Mouse (Mus musculus) CH12.LX (cell line): ENCODE measurements around the gene Wdfy4. TPM values are rescaled to one million over a fixed set of nuclear protein-coding genes. Genes with fewer than 3 reads are reported as not detected.
A peak's percentile ranks its signal among the peaks of the same experiment; 100 is the strongest.

Experiments used
- DNase-seq: peaks from one replicate; pipeline ENCODE4 v3.0.0-alpha.2; 2013; ENCODE audit errors: extremely low read depth
- H3K27ac ChIP-seq: 2 replicates; pipeline ENCODE4 v1.5.1; 2012; ENCODE audit warnings: low read depth, mild to moderate bottlenecking, control low read depth, moderate library complexity; ENCODE audit not compliant: insufficient read depth
- H3K27me3 ChIP-seq: replicated peaks from 2 replicates; pipeline ENCODE3; 2012; ENCODE audit warnings: inconsistent platforms
- H3K36me3 ChIP-seq, 2 experiments: replicated peaks in 1 of 2; 2 replicates each; pipeline versions ENCODE3 to v1.6.1; 2012; ENCODE audit warnings: inconsistent platforms in 1 of 2, low read length in 1 of 2, mild to moderate bottlenecking in 1 of 2, mixed read lengths in 1 of 2, moderate library complexity in 1 of 2; ENCODE audit not compliant: control insufficient read depth in 1 of 2, insufficient read depth in 1 of 2
- H3K4me1 ChIP-seq, 2 experiments: 2 replicates each; pipeline ENCODE4 v1.6.1; 2012; ENCODE audit warnings: inconsistent platforms in 1 of 2, moderate library complexity in 1 of 2; ENCODE audit not compliant: insufficient read depth in 2 of 2, control insufficient read depth in 1 of 2
- H3K4me2 ChIP-seq: 2 replicates; pipeline ENCODE4 v1.6.1; 2012; ENCODE audit warnings: low read depth, mild to moderate bottlenecking, control low read depth; ENCODE audit not compliant: poor library complexity, insufficient read depth, severe bottlenecking
- H3K4me3 ChIP-seq, 3 experiments: fragments of 150-350 bp in 1 of 3; sonication (generic) in 1 of 3; replicated peaks in 1 of 3; 2 replicates each; pipeline versions ENCODE3 to v1.5.1; 2011 to 2012; ENCODE audit warnings: low read depth in 2 of 3, low read length in 2 of 3, mild to moderate bottlenecking in 2 of 3, moderate library complexity in 2 of 3, control low read depth in 1 of 3, improper control_type of control experiment in 1 of 3, inconsistent platforms in 1 of 3, mixed read lengths in 1 of 3; ENCODE audit not compliant: poor library complexity in 1 of 3
- H3K79me2 ChIP-seq: replicated peaks from 2 replicates; pipeline ENCODE4 v1.6.1; 2012; ENCODE audit warnings: mild to moderate bottlenecking, moderate library complexity; ENCODE audit not compliant: control insufficient read depth, poor library complexity, insufficient read depth, severe bottlenecking; ENCODE audit errors: extremely low read depth
- H3K9ac ChIP-seq: 2 replicates; pipeline ENCODE4 v1.6.1; 2012; ENCODE audit warnings: low read depth, mild to moderate bottlenecking, control low read depth, moderate library complexity; ENCODE audit not compliant: insufficient read depth
- H3K9me3 ChIP-seq: replicated peaks from 2 replicates; pipeline ENCODE3; 2012; ENCODE audit warnings: low read length, inconsistent platforms, mixed read lengths
- BHLHE40 ChIP-seq: IDR thresholded peaks from 2 replicates; pipeline ENCODE4 v1.6.1; 2011; ENCODE audit warnings: mild to moderate bottlenecking, low read depth, low read length, improper control_type of control experiment
- CHD1 ChIP-seq: IDR thresholded peaks from 2 replicates; pipeline ENCODE4 v1.6.1; 2012; ENCODE audit warnings: low read depth, low read length, improper control_type of control experiment, inconsistent platforms
- CHD2 ChIP-seq: IDR thresholded peaks from 2 replicates; pipeline ENCODE4 v1.6.1; 2011; ENCODE audit warnings: low read length, improper control_type of control experiment
- CTCF ChIP-seq, 2 experiments: IDR thresholded peaks in 1 of 2; conservative IDR thresholded peaks in 1 of 2; 2 replicates each; pipeline ENCODE4 v1.5.1; 2011 to 2012; ENCODE audit warnings: low read depth in 2 of 2, low read length in 2 of 2, improper control_type of control experiment in 1 of 2, inconsistent platforms in 1 of 2, mild to moderate bottlenecking in 1 of 2, moderate library complexity in 1 of 2
- E2F4 ChIP-seq: IDR thresholded peaks from 2 replicates; pipeline ENCODE4 v1.6.1; 2011; ENCODE audit warnings: low read depth, low read length, improper control_type of control experiment; ENCODE audit not compliant: insufficient replicate concordance
- ETS1 ChIP-seq: conservative IDR thresholded peaks from 2 replicates; pipeline ENCODE4 v1.6.1; 2012; ENCODE audit warnings: low read depth, mild to moderate bottlenecking, inconsistent platforms, low read length, improper control_type of control experiment, moderate library complexity
- GABPA ChIP-seq: IDR thresholded peaks from 2 replicates; pipeline ENCODE4 v1.6.1; 2012; ENCODE audit warnings: low read depth, low read length, improper control_type of control experiment, inconsistent platforms; ENCODE audit not compliant: insufficient replicate concordance
- HCFC1 ChIP-seq: IDR thresholded peaks from 2 replicates; pipeline ENCODE4 v1.6.1; 2012; ENCODE audit warnings: low read depth, mild to moderate bottlenecking, inconsistent platforms, low read length, improper control_type of control experiment
- IRF4 ChIP-seq: IDR thresholded peaks from 2 replicates; pipeline ENCODE4 v1.6.1; 2014; ENCODE audit warnings: low read depth, mild to moderate bottlenecking, inconsistent platforms, low read length, improper control_type of control experiment
- JUN ChIP-seq: IDR thresholded peaks from 2 replicates; pipeline ENCODE4 v1.6.1; 2011; ENCODE audit warnings: low read depth, mild to moderate bottlenecking, low read length, improper control_type of control experiment, moderate library complexity; ENCODE audit not compliant: insufficient read depth
- KAT2A ChIP-seq: IDR thresholded peaks from 2 replicates; pipeline ENCODE4 v1.6.1; 2012; ENCODE audit warnings: low read length, improper control_type of control experiment, inconsistent platforms; ENCODE audit not compliant: insufficient replicate concordance
- MAX ChIP-seq: IDR thresholded peaks from 2 replicates; pipeline ENCODE4 v1.6.1; 2011; ENCODE audit warnings: low read length, improper control_type of control experiment
- MAZ ChIP-seq: IDR thresholded peaks from 2 replicates; pipeline ENCODE4 v1.6.1; 2012; ENCODE audit warnings: low read depth, mild to moderate bottlenecking, inconsistent platforms, low read length, improper control_type of control experiment, moderate library complexity
- MEF2A ChIP-seq: IDR thresholded peaks from 2 replicates; pipeline ENCODE4 v1.6.1; 2014; ENCODE audit warnings: low read depth, mild to moderate bottlenecking, inconsistent platforms, low read length, improper control_type of control experiment, borderline replicate concordance
- MXI1 ChIP-seq: IDR thresholded peaks from 2 replicates; pipeline ENCODE4 v1.6.1; 2011; ENCODE audit warnings: mild to moderate bottlenecking, low read depth, low read length, improper control_type of control experiment
- MYC ChIP-seq: IDR thresholded peaks from 2 replicates; pipeline ENCODE4 v1.6.1; 2011; ENCODE audit warnings: low read depth, mild to moderate bottlenecking, improper control_type of control experiment, low read length
- NELFE ChIP-seq: IDR thresholded peaks from 2 replicates; pipeline ENCODE4 v1.6.1; 2011; ENCODE audit warnings: low read depth, low read length, improper control_type of control experiment
- NRF1 ChIP-seq: IDR thresholded peaks from 2 replicates; pipeline ENCODE4 v1.6.1; 2014; ENCODE audit warnings: low read depth, mild to moderate bottlenecking, inconsistent platforms, low read length, improper control_type of control experiment, moderate library complexity
- POLR2A ChIP-seq: IDR thresholded peaks from 2 replicates; pipeline ENCODE4 v1.6.1; 2011; ENCODE audit warnings: low read depth, mild to moderate bottlenecking, improper control_type of control experiment, low read length
- POLR2AphosphoS2 ChIP-seq: IDR thresholded peaks from 2 replicates; pipeline ENCODE4 v1.6.1; 2011; ENCODE audit warnings: low read depth, low read length, improper control_type of control experiment
- RAD21 ChIP-seq: IDR thresholded peaks from 2 replicates; pipeline ENCODE4 v1.6.1; 2011; ENCODE audit warnings: low read depth, mild to moderate bottlenecking, low read length, improper control_type of control experiment, moderate library complexity
- RCOR1 ChIP-seq: conservative IDR thresholded peaks from 2 replicates; pipeline ENCODE4 v1.6.1; 2012; ENCODE audit warnings: low read depth, mild to moderate bottlenecking, inconsistent platforms, low read length, improper control_type of control experiment
- SIN3A ChIP-seq: IDR thresholded peaks from 2 replicates; pipeline ENCODE4 v1.6.1; 2012; ENCODE audit warnings: low read length, improper control_type of control experiment, inconsistent platforms
- SMC3 ChIP-seq: IDR thresholded peaks from 2 replicates; pipeline ENCODE4 v1.6.1; 2011; ENCODE audit warnings: low read depth, low read length, improper control_type of control experiment
- UBTF ChIP-seq: IDR thresholded peaks from 2 replicates; pipeline ENCODE4 v1.6.1; 2012; ENCODE audit warnings: low read depth, mild to moderate bottlenecking, inconsistent platforms, low read length, improper control_type of control experiment, moderate library complexity
- USF2 ChIP-seq: conservative IDR thresholded peaks from 2 replicates; pipeline ENCODE4 v1.6.1; 2011; ENCODE audit warnings: low read depth, low read length, improper control_type of control experiment
- ZC3H11A ChIP-seq: IDR thresholded peaks from 2 replicates; pipeline ENCODE4 v1.6.1; 2012; ENCODE audit warnings: low read depth, mild to moderate bottlenecking, inconsistent platforms, low read length, improper control_type of control experiment
- dilution Hi-C: fragments of 300-500 bp; cut with MboI; formaldehyde crosslinking; loops from 2 replicates; pipeline ENCODE4 v1.14.3; 2020; ENCODE audit warnings: low sequenced_read_pairs; ENCODE audit not compliant: extremely low pct_unique_long_range_greater_than_20kb, extremely low pct_ligation_motif_present
- in situ Hi-C: fragments of 300-500 bp; cut with MboI; formaldehyde crosslinking; loops from 3 replicates; pipeline ENCODE4 v1.14.3; 2019; ENCODE audit warnings: low sequenced_read_pairs, low pct_ligation_motif_present, low pct_unique_long_range_greater_than_20kb, mixed read lengths
- polyA plus RNA-seq: library from polyadenylated mRNA; unstranded; fragments of >175 nt; gene quantifications from 2 replicates; pipeline ENCODE4 v1.2.1, GENCODE M21; 2012; ENCODE audit warnings: low read depth; ENCODE audit not compliant: insufficient read length
- total RNA-seq, 2 experiments: library from RNA; depleted of rRNA; stranded (reverse); fragments of 300-350 nt in 1 of 2; fragments of >200 nt in 1 of 2; gene quantifications; 2 replicates each; pipeline ENCODE4 v1.2.3; 2012 to 2014

Gene Wdfy4
- total and polyA plus RNA-seq, 3 experiments = 56.0 to 140 (median 115) TPM

DNA sequence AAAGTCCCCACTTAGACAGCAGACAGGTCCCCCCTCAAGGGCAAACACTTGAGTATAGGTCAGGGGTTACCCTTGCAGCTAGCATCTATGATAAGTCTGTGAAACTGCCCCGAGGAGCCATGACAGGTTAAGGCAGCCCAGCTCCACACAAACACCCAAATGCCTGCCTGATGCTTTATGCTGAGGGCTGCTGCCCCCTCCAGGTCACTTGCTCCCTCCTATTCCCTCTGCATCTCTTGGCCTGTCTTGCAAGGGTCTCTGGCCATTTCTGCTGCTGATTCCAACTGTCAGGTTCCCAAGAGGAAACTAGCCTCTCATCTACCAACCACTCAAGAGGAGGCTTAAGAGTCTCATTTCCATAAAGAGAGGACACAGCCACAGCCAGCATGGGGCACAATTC lies 32.4 kb downstream of the Wdfy4 start:
- no peak for DNase-seq
- no peaks in the 10 kb centered on the region for H3K9me3 ChIP-seq
- in situ Hi-C loops = no loop called here

DNA sequence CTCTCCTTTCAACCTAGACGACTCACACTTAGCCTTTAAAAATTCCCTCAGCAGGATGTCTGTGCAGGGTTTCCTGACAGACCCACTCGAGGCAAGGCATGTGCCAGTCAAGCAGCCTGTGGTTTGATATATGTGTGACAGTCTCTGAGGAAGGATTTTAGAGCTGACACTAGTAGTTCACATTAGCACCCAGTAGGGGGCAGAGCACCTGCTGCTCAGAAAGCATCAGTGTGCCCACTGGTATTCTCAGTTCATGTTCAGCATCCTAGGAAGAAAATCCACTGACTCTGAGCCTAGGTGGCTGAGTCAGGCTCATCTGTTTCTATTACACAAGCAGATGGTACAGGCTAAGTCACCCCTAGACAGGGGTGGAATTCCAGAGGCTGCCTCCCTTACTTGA lies 39.0 kb downstream of the Wdfy4 start:
- no peaks in the 10 kb centered on the region for H3K9me3 ChIP-seq
- dilution Hi-C loops = no loop called here
- peak; percentile 9; the same call in 1 of the 2 replicates for TF ChIP-seq ZC3H11A
- TF ChIP-seq BHLHE40 = no peak
- TF ChIP-seq CHD2 = no peak
- TF ChIP-seq UBTF = no peak
- peak; percentile 28; the same call in 1 of the 2 replicates for TF ChIP-seq NELFE
- TF ChIP-seq KAT2A = no peak
- no peak for TF ChIP-seq GABPA
- no peak for TF ChIP-seq E2F4
- TF ChIP-seq NRF1 = no peak
- no peak for TF ChIP-seq HCFC1
- no peak for TF ChIP-seq MAZ
- no peak for TF ChIP-seq MYC
- no peak for TF ChIP-seq ETS1
- TF ChIP-seq JUN = no peak
- TF ChIP-seq SIN3A = 0 out of 2 replicates have a peak, but pooled peaks have one; percentile 30
- TF ChIP-seq CTCF (conservative IDR thresholded peaks at IDR 0.05 in 1 of 2, IDR thresholded peaks at IDR 0.05 in 1 of 2; ENCODE audit: low read depth in 2 of 2, low read length in 2 of 2) = peak; percentile 78 to 90
- no peak for TF ChIP-seq USF2
- no peak for TF ChIP-seq POLR2AphosphoS2
- TF ChIP-seq MAX = no peak
- no peak for TF ChIP-seq POLR2A
- no peak for TF ChIP-seq RCOR1
- peak; percentile 87 for TF ChIP-seq SMC3
- no peak for TF ChIP-seq MEF2A
- TF ChIP-seq RAD21 = peak; percentile 67
- no peak for TF ChIP-seq IRF4
- TF ChIP-seq CHD1 = no peak
- no peak for TF ChIP-seq MXI1
- H3K27me3 ChIP-seq = no peaks in the 10 kb centered on the region
- peaks cover 90 to 98% of the 10 kb centered on the region in 2 experiments for H3K36me3 ChIP-seq
- no peak overlapping the region for H3K9ac ChIP-seq
- in situ Hi-C loops = loop anchor here (10.0 kb wide), 1 partner anchor 49 kb away; no protein-coding TSS in a partner anchor
- peak; percentile 70 for DNase-seq
- H3K27ac ChIP-seq = no peak overlapping the region
- H3K4me1 ChIP-seq = no peaks in the 10 kb centered on the region
- no peak overlapping the region for H3K4me3 ChIP-seq
- no peak overlapping the region for H3K4me2 ChIP-seq
- H3K79me2 ChIP-seq = no peaks in the 10 kb centered on the region; the same call in 1 of the 2 replicates

More for the DNA sequence above, 32.4 kb downstream of the Wdfy4 start:
- no peak overlapping the region for H3K9ac ChIP-seq
- H3K36me3 ChIP-seq = peaks cover 86 to 98% of the 10 kb centered on the region in 2 experiments
- TF ChIP-seq SIN3A (no peak), MXI1 (no peak), CTCF (conservative IDR thresholded peaks at IDR 0.05 in 1 of 2, IDR thresholded peaks at IDR 0.05 in 1 of 2; ENCODE audit: low read depth in 2 of 2, low read length in 2 of 2) (peak in 1 of 2 experiments; percentile 18; a peak in 1 of 4 replicates), HCFC1 (no peak)
- H3K79me2 ChIP-seq = peaks cover 14% of the 10 kb centered on the region
- no peak overlapping the region for H3K27ac ChIP-seq
- dilution Hi-C loops = no loop called here
- H3K4me1 ChIP-seq = peaks cover 0 to 8% of the 10 kb centered on the region in 2 experiments; a peak in 2 of 4 replicates
- H3K27me3 ChIP-seq = no peaks in the 10 kb centered on the region
- no peak overlapping the region for H3K4me3 ChIP-seq
- no peak overlapping the region for H3K4me2 ChIP-seq
